Mouse (Mus musculus) right cerebral cortex, adult 2 months (tissue): ENCODE data around the gene Bud13.

Experiments
- DNase-seq, 2 experiments: peaks; one replicate each; pipeline ENCODE4 v3.0.0; 2021 to 2022; ENCODE audit warnings: low spot score in 2 of 2

The Bud13 gene

DNA sequence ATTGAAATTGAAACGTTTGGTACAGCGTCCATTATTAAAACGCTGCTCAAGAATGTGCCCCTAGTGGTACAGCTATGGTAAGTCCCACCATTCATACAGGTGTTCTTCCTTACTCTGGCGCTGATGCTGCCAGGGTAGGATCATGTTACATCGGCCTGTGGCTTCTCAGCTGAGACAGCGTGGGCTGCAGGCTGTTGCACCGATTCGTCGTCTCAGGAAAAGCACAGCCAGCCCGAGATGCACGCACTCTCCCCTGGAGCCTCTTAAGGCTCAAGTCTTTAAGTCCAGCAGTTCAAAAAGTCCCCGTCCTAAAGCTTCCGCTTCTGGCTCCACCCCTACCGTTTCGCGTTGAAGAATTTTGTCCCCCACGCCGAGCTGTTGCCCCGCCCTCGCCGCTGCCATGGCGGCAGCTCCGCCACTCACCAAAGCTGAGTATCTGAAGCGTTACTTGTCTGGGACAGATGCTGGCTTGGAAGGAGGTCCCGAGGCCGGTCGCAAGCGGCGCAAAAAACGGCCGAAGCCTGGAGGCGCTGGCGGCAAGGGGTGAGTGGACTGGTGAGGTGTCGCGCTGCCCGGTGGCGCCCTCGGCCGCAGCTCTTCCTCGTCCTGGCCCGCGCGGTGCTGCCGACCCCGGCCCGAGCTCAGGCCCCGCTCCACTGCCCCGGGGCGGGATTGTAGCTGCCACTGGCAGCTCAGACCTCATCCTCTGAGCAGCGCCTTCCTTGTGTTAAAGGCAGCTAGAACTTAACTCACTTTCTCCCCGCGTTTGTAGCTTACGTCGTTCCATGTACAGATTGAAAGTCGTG is at the start of gene Bud13:
Gene Bud13 (plus strand): TSS at position 378 of the 806 bp plus-strand sequence.
- peak; percentile 92 to 97 for DNase-seq

DNA sequence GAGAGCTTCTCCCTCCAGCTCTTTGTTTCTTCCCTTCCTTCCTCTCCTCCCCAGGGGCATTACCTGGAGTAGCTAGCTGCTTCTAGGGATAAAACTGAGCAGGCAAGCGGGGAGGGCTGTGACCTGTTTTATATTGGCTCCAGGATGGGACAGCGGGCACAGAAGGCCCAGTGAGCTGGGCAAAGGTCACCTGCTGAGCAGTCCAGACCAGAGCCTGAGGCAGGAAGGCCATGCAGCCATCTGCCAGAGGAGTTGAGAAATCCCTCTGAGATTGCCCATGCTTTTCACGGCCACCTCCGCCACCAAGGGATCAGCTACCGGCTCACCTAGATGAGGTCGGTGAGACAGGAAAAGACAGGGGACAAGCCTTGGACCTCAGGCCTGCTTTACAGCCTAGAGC is 47.6 kb upstream of the Bud13 start:
- DNase-seq, result no peak

- DNase-seq, result no peak
These were observed 47.4 kb upstream of the Bud13 start, which contains the start of gene Apoc3 for GRCm38 (mm10) chr9:46235596-46235648. Apoc3 (minus strand) TSS chr9:46235636.

DNA sequence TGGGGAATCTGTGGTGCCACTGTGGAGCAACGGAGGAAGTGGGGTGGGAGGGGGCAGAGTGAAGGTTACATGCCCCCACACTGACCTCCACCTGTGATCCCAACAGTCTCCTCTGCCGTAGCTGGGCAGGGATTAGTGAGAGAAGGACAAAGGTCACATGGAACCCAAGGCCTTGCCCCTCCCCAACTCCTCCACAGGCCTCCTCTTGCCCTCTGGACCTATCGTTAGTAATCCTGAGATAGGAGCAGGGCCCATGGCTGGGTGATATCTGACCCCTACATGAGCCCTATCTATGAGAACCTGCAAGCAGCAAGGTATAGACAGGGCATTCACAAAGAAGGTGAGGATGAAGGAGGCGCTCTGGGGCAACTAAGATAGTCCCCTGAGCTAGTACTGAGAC is 47.2 kb upstream of the Bud13 start:
- DNase-seq, result no peak

DNA sequence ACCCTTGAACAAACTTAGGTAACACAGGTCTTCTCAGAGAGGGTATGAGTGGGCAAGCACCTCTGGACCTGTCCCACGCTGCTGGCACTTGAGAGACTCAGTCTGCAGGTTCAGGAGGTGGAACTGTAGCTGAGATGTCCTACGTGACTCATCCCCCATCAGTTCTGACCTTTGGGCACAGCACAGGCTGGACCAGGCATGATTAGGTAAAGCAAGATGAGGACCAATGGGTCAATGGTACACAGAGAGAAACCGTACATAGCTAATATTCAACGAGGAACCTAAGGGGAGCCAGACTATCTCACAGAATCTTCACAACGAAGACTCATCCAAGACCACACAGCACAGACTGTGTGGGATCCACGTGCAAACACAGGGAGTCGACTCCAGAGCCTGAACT is 44.0 kb upstream of the Bud13 start:
- no peak for DNase-seq

- DNase-seq, result no peak
These were observed 42.2 kb upstream of the Bud13 start, which contains the start of gene Apoa4 for GRCm38 (mm10) chr9:46240526-46241153. Apoa4 (plus strand) TSS chr9:46240696.

DNA sequence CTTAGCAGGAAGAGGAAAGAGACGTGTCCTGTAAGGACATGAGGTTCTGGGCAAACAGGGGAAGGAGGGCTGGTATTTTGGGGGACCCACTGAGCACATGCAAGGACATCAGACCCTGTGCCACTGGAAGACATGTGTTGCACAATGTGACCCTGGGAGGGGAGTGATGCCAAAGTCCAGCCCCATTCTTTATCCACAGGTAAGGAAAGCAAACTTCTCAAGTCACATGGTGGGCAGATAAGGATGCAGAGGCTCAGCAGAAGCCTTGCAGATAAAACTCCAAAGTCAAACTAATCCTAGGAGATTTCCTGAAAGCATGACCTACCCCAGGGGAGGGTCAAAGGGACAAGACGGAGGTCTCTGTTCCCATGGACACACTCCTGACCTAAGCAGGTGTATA is 41.0 kb upstream of the Bud13 start:
- no peak for DNase-seq

GRCm38 (mm10) chr9:46243122-46243521 is 39.7 kb upstream of the Bud13 start:
- no peak for DNase-seq

DNA sequence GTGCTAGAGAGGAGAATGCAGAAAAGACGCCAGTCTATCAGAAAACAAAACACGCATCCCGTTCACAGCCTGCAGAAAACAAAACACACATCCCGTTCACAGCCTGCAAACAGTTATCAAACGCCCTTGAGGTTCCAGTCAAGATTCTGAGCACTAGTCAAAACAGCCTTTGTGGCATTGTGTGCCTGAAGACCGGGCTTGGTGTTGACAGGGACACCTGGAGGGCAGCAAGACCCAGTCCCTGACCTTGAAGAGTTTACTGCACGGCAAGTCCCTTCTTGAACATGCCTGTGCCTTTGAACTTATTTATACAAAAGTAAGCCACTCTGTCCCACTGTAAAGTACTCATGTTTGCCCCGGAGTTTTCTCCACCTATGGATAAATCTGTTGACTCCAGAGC is 39.2 kb upstream of the Bud13 start:
- DNase-seq, result no peak

DNA sequence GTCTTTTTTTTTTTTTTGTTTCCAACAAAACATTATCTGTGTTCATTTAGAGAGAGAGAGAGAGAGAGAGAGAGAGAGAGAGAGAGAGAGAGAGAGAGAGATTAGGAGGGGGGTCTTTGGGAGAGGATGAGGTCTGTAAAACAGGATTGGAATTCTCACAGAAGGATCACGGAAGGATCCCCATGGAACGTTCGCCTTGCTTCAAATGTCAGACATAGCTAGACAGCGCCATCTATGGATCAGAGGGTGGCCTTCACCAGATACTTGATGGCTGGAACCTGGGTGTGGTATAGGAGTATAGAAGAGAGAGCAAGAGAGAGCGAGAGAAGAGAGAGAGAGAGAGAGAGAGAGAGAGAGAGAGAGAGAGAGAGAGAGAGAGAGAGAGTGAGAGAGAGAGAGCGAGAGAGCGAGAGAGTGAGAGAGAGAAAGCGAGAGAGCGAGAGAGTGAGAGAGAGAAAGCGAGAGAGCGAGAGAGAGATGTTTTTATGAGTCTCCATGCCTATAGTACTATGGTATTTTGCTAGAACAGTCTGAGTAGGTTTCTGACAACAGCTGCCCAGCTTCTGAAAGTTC is 36.0 kb upstream of the Bud13 start:
- DNase-seq, result peak; percentile 64 to 81

DNA sequence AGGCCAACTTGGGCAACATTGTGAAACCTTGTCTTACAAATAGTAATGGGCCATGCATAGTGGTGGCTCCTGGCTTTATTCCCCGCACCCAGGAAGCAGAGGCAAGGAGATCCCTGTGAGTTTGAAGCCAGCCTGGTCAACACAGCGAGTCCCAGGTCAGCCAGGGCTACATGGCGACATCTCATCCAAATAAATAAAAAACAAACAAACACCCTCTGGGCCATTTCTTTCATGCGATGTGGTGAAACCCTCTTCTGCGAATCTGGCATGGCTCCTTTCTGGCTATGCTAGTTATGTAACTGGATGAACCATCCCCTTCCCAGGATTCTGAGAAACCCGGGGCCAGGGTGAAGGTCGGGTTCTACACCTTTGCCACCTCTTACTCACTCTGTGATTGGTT is 26.6 kb upstream of the Bud13 start:
- no peak for DNase-seq

- DNase-seq, result no peak
These were observed 26.0 kb upstream of the Bud13 start for GRCm38 (mm10) chr9:46256658-46257385.

- DNase-seq, result no peak
These were observed 25.3 kb upstream of the Bud13 start for GRCm38 (mm10) chr9:46257546-46257945.

- no peak for DNase-seq
These were observed 23.7 kb upstream of the Bud13 start for GRCm38 (mm10) chr9:46259111-46259510.

GRCm38 (mm10) chr9:46261131-46261530 is 21.7 kb upstream of the Bud13 start:
- DNase-seq, result no peak

GRCm38 (mm10) chr9:46268343-46268873 is 14.4 kb upstream of the Bud13 start, which contains the start of gene Apoa5:
Apoa5 (plus strand) TSS chr9:46268633.
- DNase-seq, result no peak

GRCm38 (mm10) chr9:46269125-46269524 is 13.7 kb upstream of the Bud13 start:
- DNase-seq, result no peak

GRCm38 (mm10) chr9:46270782-46271181 is 12.0 kb upstream of the Bud13 start:
- no peak for DNase-seq

DNA sequence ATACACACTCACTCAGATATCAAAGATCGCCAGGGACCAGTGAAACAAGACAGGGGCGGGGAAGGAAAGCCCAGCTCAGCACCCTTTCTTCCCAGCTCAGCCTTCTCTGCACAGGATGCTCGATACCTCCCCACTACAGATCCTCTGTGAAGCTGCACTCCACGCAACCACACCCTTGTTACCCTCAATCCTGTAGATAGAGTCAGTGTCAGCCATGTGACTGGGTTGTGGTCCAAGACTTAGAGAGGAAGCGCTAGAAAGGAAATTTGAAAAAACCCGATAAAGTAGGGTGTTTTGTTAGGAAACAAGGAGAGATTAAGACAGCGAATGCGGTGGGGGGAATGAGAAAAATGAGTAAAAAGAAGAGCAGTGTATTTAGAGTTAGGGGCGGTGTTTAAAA is 10.7 kb upstream of the Bud13 start:
- no peak for DNase-seq

DNA sequence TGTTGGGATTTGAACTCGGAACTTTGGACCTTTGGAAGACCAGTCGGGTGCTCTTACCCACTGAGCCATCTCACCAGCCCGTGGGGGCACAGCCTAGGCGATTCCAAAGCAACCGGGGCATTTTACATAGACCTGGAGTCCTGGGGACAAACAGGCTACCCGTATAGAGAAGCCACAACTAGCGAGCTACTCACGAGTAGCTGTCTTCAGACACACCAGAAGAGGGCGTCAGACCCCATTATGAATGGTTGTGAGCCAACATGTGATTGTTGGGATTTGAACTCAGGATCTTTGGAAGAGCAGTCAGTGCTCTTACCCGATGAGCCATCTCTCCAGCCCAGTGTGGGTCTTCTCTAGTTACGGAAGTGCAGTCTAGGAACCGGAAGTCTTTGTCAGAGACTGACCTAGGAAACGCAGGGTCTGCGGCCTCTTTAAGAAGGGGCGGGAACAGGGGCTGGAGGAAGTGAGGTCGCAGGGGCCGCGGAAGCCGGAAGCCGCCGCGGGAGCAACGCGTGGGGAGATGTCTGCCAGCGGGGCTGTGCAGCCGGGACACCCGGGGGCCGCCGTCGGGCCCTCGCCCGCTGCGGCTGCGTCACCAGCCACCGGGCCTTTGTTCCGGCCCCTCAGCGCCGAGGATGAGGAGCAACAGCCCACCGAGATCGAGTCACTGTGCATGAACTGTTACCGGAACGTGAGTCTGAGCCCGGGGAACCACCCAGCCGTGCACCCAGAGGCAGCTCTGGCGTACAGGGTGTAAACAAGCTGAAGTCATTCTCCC is 9.9 kb upstream of the Bud13 start, which contains the start of gene Zpr1:
Gene Zpr1 (plus strand): TSS at position 388 of the 778 bp plus-strand sequence.
- peak; percentile 89 to 91 for DNase-seq

- no peak for DNase-seq
These were observed 8.3 kb upstream of the Bud13 start for GRCm38 (mm10) chr9:46274494-46274893.

- DNase-seq, result no peak
These were observed 15.6 kb downstream of the Bud13 start for GRCm38 (mm10) chr9:46298381-46298780.
